Mouse (Mus musculus) E14TG2a.4 (cell line): Measurements from ENCODE around the gene Plcl1.

Experiments
- CTCF ChIP-seq: conservative IDR thresholded peaks from 2 replicates; pipeline ENCODE4 v1.5.1; 2014; ENCODE audit warnings: low read length
- NANOG ChIP-seq: IDR thresholded peaks from 2 replicates; pipeline ENCODE4 v1.6.1; 2014; ENCODE audit warnings: borderline replicate concordance, low read length, mixed read lengths
- POU5F1 ChIP-seq: IDR thresholded peaks from 2 replicates; pipeline ENCODE4 v1.6.1; 2014; ENCODE audit warnings: low read length, borderline replicate concordance

- TF ChIP-seq CTCF = no peak
- TF ChIP-seq POU5F1 = no peak
- no peak for TF ChIP-seq NANOG
Observed at GRCm38 (mm10) chr1:55605450-55605849, 199.7 kb downstream of the Plcl1 start.
